Mouse (Mus musculus) lung, embryonic 14.5 days (tissue): ENCODE results near the gene Rad9b. TPM values are rescaled to one million over a fixed set of nuclear protein-coding genes. Genes with fewer than 3 reads are reported as not detected.

Experiments
- ATAC-seq: fragments of 200-750 bp; cut with Nextera tagmentation; 2 replicates; pipeline ENCODE4 v1.8.0; 2017; ENCODE audit warnings: mild to moderate bottlenecking, moderate TSS enrichment, moderate library complexity; ENCODE audit not compliant: insufficient read depth
- DNase-seq: peaks from one replicate; pipeline ENCODE4 v3.0.0-alpha.2; 2015
- H3K27ac ChIP-seq: fragments of 300-500 bp; sonication (generic); 2 replicates; pipeline ENCODE4 v1.5.1; 2014; ENCODE audit warnings: low read depth, mild to moderate bottlenecking, moderate library complexity
- H3K27me3 ChIP-seq: fragments of 300-500 bp; sonication (generic); 2 replicates; pipeline ENCODE4 v1.6.1; 2014; ENCODE audit warnings: low read length, control low read depth; ENCODE audit not compliant: insufficient read depth
- H3K36me3 ChIP-seq: fragments of 300-500 bp; sonication (generic); 2 replicates; pipeline ENCODE4 v1.6.1; 2014; ENCODE audit warnings: control low read depth; ENCODE audit not compliant: insufficient read depth
- H3K4me1 ChIP-seq: fragments of 300-500 bp; sonication (generic); 2 replicates; pipeline ENCODE4 v1.6.1; 2014; ENCODE audit warnings: antibody characterized with exemption, control low read depth; ENCODE audit not compliant: insufficient read depth
- H3K4me2 ChIP-seq: fragments of 300-500 bp; sonication (generic); 2 replicates; pipeline ENCODE4 v1.6.1; 2014; ENCODE audit warnings: mild to moderate bottlenecking
- H3K4me3 ChIP-seq: fragments of 300-500 bp; sonication (generic); 2 replicates; pipeline ENCODE4 v1.5.1; 2014; ENCODE audit warnings: low read depth, low read length
- H3K9ac ChIP-seq: fragments of 300-500 bp; sonication (generic); 2 replicates; pipeline ENCODE4 v1.6.1; 2014
- H3K9me3 ChIP-seq: fragments of 300-500 bp; sonication (generic); 2 replicates; pipeline ENCODE4 v1.6.1; 2016; ENCODE audit warnings: low read depth, low read length, control low read depth
- CTCF ChIP-seq: IDR thresholded peaks from 2 replicates; pipeline ENCODE4 v1.5.1; 2016; ENCODE audit warnings: antibody characterized with exemption, low read depth
- WGBS: fragments of 180-500 bp; shearing (Covaris S2); extraction: QIAGEN DNeasy Blood & Tissue Kit; methylation state at CpG from one replicate; pipeline ENCODE4 v1.1.7; 2014; 5-methylcytosine and 5-hydroxymethylcytosine counted together
- polyA plus RNA-seq: library from polyadenylated mRNA; unstranded; fragments of >200 nt; fragmentation: Nextera tagmentation; extraction: Ambion mirVana; gene quantifications from 2 replicates; pipeline ENCODE4 v1.2.1, GENCODE M21; 2014

Gene Rad9b
- polyA plus RNA-seq, 1 experiment from 2014 or later = 5.3 TPM

GRCm38 (mm10) chr5:122302810-122303745, 51.0 kb downstream of the Rad9b start:
- H3K36me3 ChIP-seq = no peaks in the 10 kb centered on the region
- 61% methylated on average over 17 of the region's 17 CpGs for WGBS
- peak; percentile 45 for TF ChIP-seq CTCF
- H3K4me2 ChIP-seq = no peak overlapping the region
- H3K9ac ChIP-seq = no peak overlapping the region
- no peaks in the 10 kb centered on the region for H3K27me3 ChIP-seq
- ATAC-seq (no peak), DNase-seq (peak; percentile 38)
- no peaks in the 10 kb centered on the region for H3K9me3 ChIP-seq
- H3K27ac ChIP-seq = no peak overlapping the region
- H3K4me3 ChIP-seq = no peak overlapping the region
- H3K4me1 ChIP-seq = no peaks in the 10 kb centered on the region

GRCm38 (mm10) chr5:122300071-122300518, 53.9 kb downstream of the Rad9b start:
- H3K9me3 ChIP-seq = no peaks in the 10 kb centered on the region

GRCm38 (mm10) chr5:122295113-122295935, 58.7 kb downstream of the Rad9b start:
- H3K4me2 ChIP-seq = no peak overlapping the region
- H3K4me3 ChIP-seq = no peak overlapping the region
- WGBS = 62% methylated on average over 14 of the region's 14 CpGs
- no peaks in the 10 kb centered on the region for H3K27me3 ChIP-seq
- H3K9ac ChIP-seq = no peak overlapping the region
- DNase-seq = peak; percentile 44
- no peak for TF ChIP-seq CTCF
- no peaks in the 10 kb centered on the region for H3K9me3 ChIP-seq
- 0 out of 2 replicates have a peak, but pooled peaks cover 5% of the 10 kb centered on the region for H3K36me3 ChIP-seq
- ATAC-seq = peak; percentile 54; the same call in 1 of the 2 replicates
- H3K4me1 ChIP-seq = 0 out of 2 replicates have a peak, but pooled peaks cover 3% of the 10 kb centered on the region
- H3K27ac ChIP-seq = 0 out of 2 replicates have a peak overlapping the region, but pooled peaks have one; percentile 9

More at GRCm38 (mm10) chr5:122300071-122300518, 53.9 kb downstream of the Rad9b start:
- Histone ChIP-seq H3K9ac (no peak overlapping the region), H3K4me3 (no peak overlapping the region), H3K36me3 (0 out of 2 replicates have a peak, but pooled peaks cover 4% of the 10 kb centered on the region), H3K4me2 (no peak overlapping the region), H3K27me3 (no peaks in the 10 kb centered on the region), H3K27ac (no peak overlapping the region), H3K4me1 (no peaks in the 10 kb centered on the region)
- no peak for TF ChIP-seq CTCF
- DNase-seq = no peak
- no peak for ATAC-seq
- 87% methylated on average over 6 of the region's 6 CpGs for WGBS

- DNase-seq (no peak), ATAC-seq (no peak)
- Histone ChIP-seq H3K36me3 (0 out of 2 replicates have a peak, but pooled peaks cover 5% of the 10 kb centered on the region), H3K4me2 (no peak overlapping the region), H3K27ac (no peak overlapping the region), H3K4me1 (0 out of 2 replicates have a peak, but pooled peaks cover 3% of the 10 kb centered on the region), H3K9ac (no peak overlapping the region), H3K4me3 (no peak overlapping the region), H3K27me3 (no peaks in the 10 kb centered on the region), H3K9me3 (no peaks in the 10 kb centered on the region)
- TF ChIP-seq CTCF = no peak
- 83% methylated on average over 3 of the region's 3 CpGs for WGBS
Observed at GRCm38 (mm10) chr5:122294219-122294735, 59.8 kb downstream of the Rad9b start.

GRCm38 (mm10) chr5:122293131-122293530, 60.9 kb downstream of the Rad9b start:
- Histone ChIP-seq H3K4me3 (no peak overlapping the region), H3K4me2 (no peak overlapping the region), H3K9me3 (no peaks in the 10 kb centered on the region), H3K36me3 (0 out of 2 replicates have a peak, but pooled peaks cover 5% of the 10 kb centered on the region), H3K9ac (no peak overlapping the region), H3K4me1 (0 out of 2 replicates have a peak, but pooled peaks cover 3% of the 10 kb centered on the region), H3K27me3 (no peaks in the 10 kb centered on the region), H3K27ac (no peak overlapping the region)
- no peak for TF ChIP-seq CTCF
- WGBS = 58% methylated on average over 6 of the region's 6 CpGs
- no peak for ATAC-seq
- no peak for DNase-seq

- 0 out of 2 replicates have a peak overlapping the region, but pooled peaks have one; percentile 21 for H3K27ac ChIP-seq
- DNase-seq = no peak
- WGBS = 52% methylated on average over 17 of the region's 17 CpGs
Observed at GRCm38 (mm10) chr5:122291553-122292339, 62.3 kb downstream of the Rad9b start.

More at GRCm38 (mm10) chr5:122291553-122292339, 62.3 kb downstream of the Rad9b start:
- Histone ChIP-seq H3K9me3 (no peaks in the 10 kb centered on the region), H3K4me3 (no peak overlapping the region), H3K9ac (no peak overlapping the region; the same call in 1 of the 2 replicates), H3K4me1 (0 out of 2 replicates have a peak, but pooled peaks cover 3% of the 10 kb centered on the region), H3K36me3 (0 out of 2 replicates have a peak, but pooled peaks cover 5% of the 10 kb centered on the region), H3K27me3 (no peaks in the 10 kb centered on the region), H3K4me2 (no peak overlapping the region)
- no peak for ATAC-seq
- no peak for TF ChIP-seq CTCF
